Mouse (Mus musculus) testis, adult 2 months (tissue): ENCODE measurements around the gene Prpsap2.

Experiments used
- CTCF ChIP-seq: fragments of 200-500 bp; IDR thresholded peaks from 2 replicates; pipeline ENCODE4 v1.5.1; 2012; ENCODE audit warnings: low read depth, mild to moderate bottlenecking, inconsistent platforms, low read length, moderate library complexity; ENCODE audit not compliant: control insufficient read depth, insufficient read depth, insufficient replicate concordance
- POLR2A ChIP-seq: fragments of 200-500 bp; IDR thresholded peaks from 2 replicates; pipeline ENCODE4 v1.6.1; 2012; ENCODE audit warnings: low read depth, mild to moderate bottlenecking, inconsistent platforms, low read length, moderate library complexity; ENCODE audit not compliant: control insufficient read depth

DNA sequence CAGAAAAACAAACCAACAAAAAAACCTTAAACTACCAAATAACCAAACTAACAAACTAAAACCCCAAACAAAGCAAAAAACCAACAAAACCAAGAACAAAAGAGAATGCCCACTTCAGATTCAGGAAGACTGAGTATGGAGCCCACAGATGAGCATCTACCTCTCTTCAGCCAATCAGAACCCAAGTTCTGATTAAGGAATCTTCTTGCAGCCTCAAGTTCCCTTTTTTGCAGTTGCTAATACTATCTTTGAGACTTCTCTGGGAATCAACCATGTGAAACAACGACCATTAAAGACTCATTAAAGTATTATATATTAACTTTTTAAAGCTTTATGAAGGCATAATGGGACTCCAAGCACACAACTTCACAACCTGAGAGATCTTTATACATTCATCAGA is 24.6 kb downstream of the Prpsap2 start:
- TF ChIP-seq POLR2A (no peak), CTCF (no peak)
